Mouse (Mus musculus) megakaryocyte, adult 5-6 weeks (primary cell): Measurements from ENCODE around the gene Abcc5. TPM values are rescaled to one million over a fixed set of nuclear protein-coding genes. Genes with fewer than 3 reads are reported as not detected.
"Not testable (repeated sequence)": the region's sequence is repeated elsewhere in the genome, so short reads cannot be mapped to it uniquely, and the experiment has no call there.

Experiments
- ATAC-seq: 2 replicates; pipeline ENCODE4 v1.8.0; 2016; ENCODE audit warnings: mild to moderate bottlenecking, inconsistent platforms; ENCODE audit not compliant: poor library complexity, severe bottlenecking
- total RNA-seq, 2 experiments: library from RNA; stranded (forward) in 1 of 2; stranded (reverse) in 1 of 2; fragments of 153-499, 151-499 nt in 1 of 2; fragments of 221-1000, 200-1000 nt in 1 of 2; gene quantifications; 2 replicates each; pipeline versions ENCODE4 v1.2.3 to v1.2.4; 2015 to 2017

Abcc5 gene
- total RNA-seq, 2 experiments from 2014 or later, result 22.8 to 28.2 TPM

- ATAC-seq, result no peak
These were observed 58.0 kb downstream of the Abcc5 start for GRCm38 (mm10) chr16:20368221-20368620.

- ATAC-seq, result no peak
These were observed 64.1 kb downstream of the Abcc5 start for GRCm38 (mm10) chr16:20362121-20362520.

GRCm38 (mm10) chr16:20361496-20361895, 64.7 kb downstream of the Abcc5 start:
- ATAC-seq, result not testable (repeated sequence)

- ATAC-seq, result peak; percentile 71
These were observed 66.4 kb downstream of the Abcc5 start for GRCm38 (mm10) chr16:20359643-20360295.

- peak; percentile 92 for ATAC-seq
These were observed 68.4 kb downstream of the Abcc5 start for GRCm38 (mm10) chr16:20357837-20358236.

GRCm38 (mm10) chr16:20354762-20355161, 71.4 kb downstream of the Abcc5 start:
- no peak for ATAC-seq

GRCm38 (mm10) chr16:20354011-20354410, 72.2 kb downstream of the Abcc5 start:
- ATAC-seq, result no peak

- ATAC-seq, result no peak
These were observed 80.7 kb downstream of the Abcc5 start for GRCm38 (mm10) chr16:20345464-20345863.

GRCm38 (mm10) chr16:20338616-20339015, 87.6 kb downstream of the Abcc5 start:
- ATAC-seq, result no peak

- no peak for ATAC-seq
These were observed 91.3 kb downstream of the Abcc5 start for GRCm38 (mm10) chr16:20334918-20335317.

GRCm38 (mm10) chr16:20328306-20328705, 97.9 kb downstream of the Abcc5 start:
- no peak for ATAC-seq

- ATAC-seq, result peak; percentile 76
These were observed 100.9 kb downstream of the Abcc5 start, which contains the start of gene Cyp2ab1 for GRCm38 (mm10) chr16:20325286-20325685. TSS of gene Cyp2ab1 (minus strand) at chr16:20325404.

- ATAC-seq, result peak; percentile 90
These were observed 102.3 kb downstream of the Abcc5 start for GRCm38 (mm10) chr16:20323907-20324306.

- ATAC-seq, result no peak
These were observed 103.9 kb downstream of the Abcc5 start for GRCm38 (mm10) chr16:20322274-20322673.

- ATAC-seq, result peak; percentile 99
These were observed 109.4 kb downstream of the Abcc5 start for GRCm38 (mm10) chr16:20316770-20317169.

- ATAC-seq, result no peak
These were observed 110.9 kb downstream of the Abcc5 start for GRCm38 (mm10) chr16:20315266-20315665.

- no peak for ATAC-seq
These were observed 113.9 kb downstream of the Abcc5 start for GRCm38 (mm10) chr16:20312272-20312671.

GRCm38 (mm10) chr16:20301770-20302649, 124.2 kb downstream of the Abcc5 start, which contains the start of gene Parl:
TSS of gene Parl (minus strand) at chr16:20302387.
- peak; percentile 92 for ATAC-seq

- no peak for ATAC-seq
These were observed 126.1 kb downstream of the Abcc5 start for GRCm38 (mm10) chr16:20300076-20300475.
